Mouse (Mus musculus) testis, adult 2 months (tissue): Measurements from ENCODE around the gene Gm13275. TPM values are rescaled to one million over a fixed set of nuclear protein-coding genes. Genes with fewer than 3 reads are reported as not detected.
"Not testable (repeated sequence)": the region's sequence is repeated elsewhere in the genome, so short reads cannot be mapped to it uniquely, and the experiment has no call there.

Experiments
- H3K27ac ChIP-seq: fragments of 200-500 bp; 2 replicates; pipeline ENCODE4 v1.5.1; 2012; ENCODE audit warnings: low read depth, low read length; ENCODE audit not compliant: control insufficient read depth, insufficient read depth
- H3K27me3 ChIP-seq: fragments of 200-500 bp; 2 replicates; pipeline ENCODE4 v1.6.1; 2012; ENCODE audit warnings: mild to moderate bottlenecking, low read length, moderate library complexity; ENCODE audit not compliant: control insufficient read depth, insufficient read depth
- H3K36me3 ChIP-seq: fragments of 200-500 bp; 2 replicates; pipeline ENCODE4 v1.6.1; 2012; ENCODE audit warnings: mild to moderate bottlenecking, low read length; ENCODE audit not compliant: control insufficient read depth, insufficient read depth
- H3K4me1 ChIP-seq: fragments of 200-500 bp; 2 replicates; pipeline ENCODE4 v1.6.1; 2012; ENCODE audit warnings: low read length; ENCODE audit not compliant: control insufficient read depth, insufficient read depth
- H3K4me3 ChIP-seq: fragments of 200-500 bp; 2 replicates; pipeline ENCODE4 v1.5.1; 2012; ENCODE audit warnings: low read depth, mild to moderate bottlenecking, low read length, moderate library complexity, mixed read lengths; ENCODE audit not compliant: control insufficient read depth
- CTCF ChIP-seq: fragments of 200-500 bp; IDR thresholded peaks from 2 replicates; pipeline ENCODE4 v1.5.1; 2012; ENCODE audit warnings: low read depth, mild to moderate bottlenecking, inconsistent platforms, low read length, moderate library complexity; ENCODE audit not compliant: control insufficient read depth, insufficient read depth, insufficient replicate concordance
- POLR2A ChIP-seq: fragments of 200-500 bp; IDR thresholded peaks from 2 replicates; pipeline ENCODE4 v1.6.1; 2012; ENCODE audit warnings: low read depth, mild to moderate bottlenecking, inconsistent platforms, low read length, moderate library complexity; ENCODE audit not compliant: control insufficient read depth
- polyA plus RNA-seq: library from polyadenylated mRNA; depleted of rRNA; stranded (reverse); fragments of >200 nt; gene quantifications from 2 replicates; pipeline ENCODE4 v1.2.3, GENCODE M21; 2012; rRNA removed

The Gm13275 gene
- not detected in 2 replicates for polyA plus RNA-seq

- H3K36me3 ChIP-seq, H3K27me3 ChIP-seq, H3K27ac ChIP-seq, H3K4me3 ChIP-seq, H3K4me1 ChIP-seq: not testable (repeated sequence)
Observed at GRCm38 (mm10) chr4:88793936-88794675, at the start of gene Gm13275. Gene Gm13275 (plus strand): TSS chr4:88794487.

- Histone ChIP-seq H3K27me3 (no peaks in the 10 kb centered on the region), H3K36me3 (no peaks in the 10 kb centered on the region), H3K4me3 (no peak overlapping the region), H3K4me1 (no peaks in the 10 kb centered on the region), H3K27ac (no peak overlapping the region)
- no peak for TF ChIP-seq CTCF
Observed at GRCm38 (mm10) chr4:88749926-88750325, 44.4 kb upstream of the Gm13275 start.

- H3K27ac ChIP-seq, H3K4me3 ChIP-seq, H3K27me3 ChIP-seq, H3K4me1 ChIP-seq, H3K36me3 ChIP-seq: not testable (repeated sequence)
Observed at GRCm38 (mm10) chr4:88754818-88755340, 39.4 kb upstream of the Gm13275 start, which contains the start of gene Gm13271. Gene Gm13271 (plus strand): TSS chr4:88754868.

GRCm38 (mm10) chr4:88756581-88757513, 37.4 kb upstream of the Gm13275 start:
- H3K4me3 ChIP-seq = peak overlapping the region; percentile 52
- H3K27me3 ChIP-seq, H3K36me3 ChIP-seq, H3K4me1 ChIP-seq: not testable (repeated sequence)
- peak overlapping the region; percentile 2; the same call in 1 of the 2 replicates for H3K27ac ChIP-seq

- TF ChIP-seq CTCF = peak; percentile 59; the same call in 1 of the 2 replicates
- TF ChIP-seq POLR2A = peak; percentile 27; the same call in 1 of the 2 replicates
- not testable (repeated sequence) for H3K36me3 ChIP-seq, H3K27me3 ChIP-seq, H3K4me1 ChIP-seq, H3K27ac ChIP-seq
- H3K4me3 ChIP-seq = peak overlapping the region; percentile 52
Observed at GRCm38 (mm10) chr4:88757628-88758031, 36.7 kb upstream of the Gm13275 start.

- H3K27ac ChIP-seq, H3K27me3 ChIP-seq, H3K36me3 ChIP-seq, H3K4me1 ChIP-seq, H3K4me3 ChIP-seq: not testable (repeated sequence)
Observed at GRCm38 (mm10) chr4:88758751-88759150, 35.5 kb upstream of the Gm13275 start.

GRCm38 (mm10) chr4:88759610-88760268, 34.5 kb upstream of the Gm13275 start, which contains the start of gene Gm13283:
Gene Gm13283 (plus strand): TSS chr4:88760119.
- not testable (repeated sequence) for H3K36me3 ChIP-seq, H3K27me3 ChIP-seq, H3K27ac ChIP-seq, H3K4me3 ChIP-seq, H3K4me1 ChIP-seq

- not testable (repeated sequence) for H3K4me1 ChIP-seq, H3K27ac ChIP-seq, H3K27me3 ChIP-seq
Observed at GRCm38 (mm10) chr4:88760431-88760830, 33.9 kb upstream of the Gm13275 start.

GRCm38 (mm10) chr4:88761776-88762175, 32.5 kb upstream of the Gm13275 start:
- H3K36me3 ChIP-seq, H3K4me3 ChIP-seq, H3K27ac ChIP-seq, H3K4me1 ChIP-seq, H3K27me3 ChIP-seq: not testable (repeated sequence)

More at GRCm38 (mm10) chr4:88760431-88760830, 33.9 kb upstream of the Gm13275 start:
- not testable (repeated sequence) for H3K4me3 ChIP-seq, H3K36me3 ChIP-seq

GRCm38 (mm10) chr4:88762341-88762740, 31.9 kb upstream of the Gm13275 start:
- not testable (repeated sequence) for H3K36me3 ChIP-seq, H3K4me1 ChIP-seq, H3K27me3 ChIP-seq, H3K4me3 ChIP-seq, H3K27ac ChIP-seq
